Mouse (Mus musculus) v-Abl transformed pro-B cells (cell line): ENCODE results near the gene Kcnq5.

ENCODE experiments used
- in situ Hi-C, 2 experiments: fragments of 400-800 bp; cut with MboI; formaldehyde crosslinking; loops; one replicate each; pipeline ENCODE4 v1.15.1; 2025; ENCODE audit not compliant: unreplicated experiment in 2 of 2

The Kcnq5 gene

GRCm38 (mm10) chr1:21520116-21520645 is 441.6 kb downstream of the Kcnq5 start:
- in situ Hi-C loops = no loop called here

- in situ Hi-C loops = no loop called here
Observed at GRCm38 (mm10) chr1:21506665-21507064, 455.1 kb downstream of the Kcnq5 start.

DNA sequence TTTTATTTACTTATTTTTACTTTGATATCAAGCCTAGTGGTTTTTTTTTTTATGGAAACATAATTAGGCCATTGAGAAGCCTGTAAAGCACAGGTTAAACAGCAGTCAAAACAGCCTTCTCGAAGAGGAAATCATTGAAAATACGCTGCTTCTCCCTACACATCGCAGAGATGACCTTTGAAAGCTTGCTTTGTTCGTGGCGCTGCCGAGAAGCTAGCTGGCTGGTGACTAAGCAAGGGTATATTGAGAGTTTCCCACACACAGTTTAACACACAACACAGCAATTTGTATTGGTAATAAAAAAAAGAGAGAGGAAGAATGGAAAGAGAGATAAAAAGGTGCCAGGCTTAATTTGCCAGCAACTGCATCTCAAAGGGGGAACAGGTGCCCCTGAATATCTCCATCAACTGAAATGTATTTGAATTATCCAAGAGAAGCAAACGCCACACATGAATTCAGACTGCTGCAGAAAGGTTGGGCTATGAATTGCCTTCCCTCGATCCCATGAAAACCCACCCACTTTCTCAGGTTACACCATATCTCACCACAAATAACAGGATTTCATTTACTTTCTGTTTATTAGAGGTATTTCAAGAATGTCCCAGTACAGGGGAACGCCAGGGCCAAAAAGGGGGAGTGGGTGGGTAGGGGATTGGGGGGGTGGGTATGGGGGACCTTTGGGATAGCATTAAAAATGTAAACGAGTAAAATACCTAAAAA is 461.8 kb downstream of the Kcnq5 start:
- in situ Hi-C loops = no loop called here

GRCm38 (mm10) chr1:21496307-21496706 is 465.4 kb downstream of the Kcnq5 start:
- in situ Hi-C loops = no loop called here

GRCm38 (mm10) chr1:21488645-21489044 is 473.1 kb downstream of the Kcnq5 start:
- in situ Hi-C loops = no loop called here

GRCm38 (mm10) chr1:21486266-21486665 is 475.5 kb downstream of the Kcnq5 start:
- in situ Hi-C loops = no loop called here

DNA sequence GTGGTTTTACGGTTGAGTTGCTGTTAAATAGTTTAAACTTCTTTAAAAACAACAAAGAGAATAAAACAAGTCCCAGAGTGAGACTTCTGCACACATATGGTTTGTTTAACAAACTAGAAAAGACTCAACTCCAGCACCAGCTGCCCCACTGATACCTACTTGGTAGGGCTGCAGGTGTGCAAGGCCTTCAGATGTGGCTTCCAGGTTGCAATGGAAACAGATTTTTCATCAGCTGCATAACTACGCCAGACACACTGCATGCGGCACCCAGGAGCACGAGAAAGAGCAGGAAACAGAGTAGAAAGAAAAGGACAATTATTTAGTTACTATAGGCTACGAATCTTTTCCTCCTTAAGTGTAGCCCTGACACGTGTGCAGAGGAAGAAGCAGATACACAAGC is 492.4 kb downstream of the Kcnq5 start:
- in situ Hi-C loops = loop anchor here in 1 of 2 experiments (10.0 kb wide), 2 partner anchors 635 to 795 kb away; no protein-coding TSS in a partner anchor

GRCm38 (mm10) chr1:21466431-21466830 is 495.3 kb downstream of the Kcnq5 start:
- in situ Hi-C loops = loop anchor here in 1 of 2 experiments (10.0 kb wide), 2 partner anchors 638 to 798 kb away; no protein-coding TSS in a partner anchor

GRCm38 (mm10) chr1:21460941-21461689 is 500.6 kb downstream of the Kcnq5 start:
- in situ Hi-C loops = loop anchor here in 1 of 2 experiments (5.0 to 10.0 kb wide), 3 partner anchors 506 to 804 kb away; no protein-coding TSS in a partner anchor

- in situ Hi-C loops = loop anchor here in 1 of 2 experiments (5.0 to 10.0 kb wide), 2 partner anchors 514 to 656 kb away; no protein-coding TSS in a partner anchor
Observed at GRCm38 (mm10) chr1:21458581-21458980, 503.2 kb downstream of the Kcnq5 start.

- in situ Hi-C loops = loop anchor here in 1 of 2 experiments (5.0 to 10.0 kb wide), 2 partner anchors 516 to 659 kb away; no protein-coding TSS in a partner anchor
Observed at GRCm38 (mm10) chr1:21455971-21456370, 505.8 kb downstream of the Kcnq5 start.

DNA sequence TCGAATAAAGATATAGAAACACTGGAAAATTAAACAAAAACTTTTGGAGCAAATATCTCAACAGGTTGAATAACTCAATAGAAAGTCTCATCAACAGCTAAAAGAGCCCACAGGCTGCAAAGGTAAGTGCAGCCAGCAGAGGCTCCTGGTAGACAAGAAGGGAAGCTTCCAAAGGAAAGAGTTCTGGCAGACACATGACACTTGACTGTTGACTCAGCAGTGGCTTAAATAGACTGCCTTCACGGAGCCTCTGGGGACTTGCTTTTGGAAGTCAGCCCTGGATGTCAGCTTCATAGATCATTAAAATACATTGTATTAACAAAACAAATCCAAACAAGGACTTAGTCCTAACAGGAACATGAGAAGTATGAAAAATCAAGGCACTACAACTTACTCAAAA is 513.5 kb downstream of the Kcnq5 start:
- in situ Hi-C loops = no loop called here

DNA sequence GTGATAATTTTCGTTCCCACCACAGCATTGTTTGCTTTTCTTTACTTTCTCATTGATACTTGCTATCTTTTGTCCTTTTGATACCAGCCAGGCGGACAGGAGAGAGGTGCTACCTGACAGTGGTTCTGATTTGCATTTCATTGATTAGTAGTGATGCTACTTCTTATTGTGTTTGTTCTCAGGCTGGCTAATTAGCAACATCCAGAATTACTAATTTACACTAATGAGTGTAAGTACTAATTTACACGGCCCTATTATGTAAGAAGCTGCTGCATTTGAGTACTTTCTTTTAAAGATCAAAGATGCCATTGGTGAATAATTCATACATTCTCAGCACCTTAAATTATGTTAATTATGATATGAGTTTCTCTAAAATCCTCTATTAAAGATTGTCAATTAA is 525.0 kb downstream of the Kcnq5 start:
- in situ Hi-C loops = no loop called here

DNA sequence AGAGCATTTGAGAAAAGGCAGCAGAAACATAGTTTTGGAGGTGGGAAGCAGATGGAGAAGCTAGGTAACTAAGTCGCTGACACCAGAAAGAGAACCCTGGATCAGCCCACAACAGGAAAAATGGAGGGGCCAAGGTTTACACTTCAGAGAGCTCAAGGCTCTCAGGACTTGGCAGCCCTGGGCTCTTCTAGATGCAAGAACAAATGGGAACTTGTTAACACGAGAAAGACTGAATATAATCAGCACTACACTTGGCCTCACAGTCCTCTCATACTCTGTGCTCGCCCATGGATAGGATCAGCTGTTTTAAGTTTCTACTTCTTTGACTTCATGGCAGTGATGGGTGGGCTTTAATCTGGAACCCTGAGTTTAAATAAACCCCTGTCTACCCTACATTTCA is 526.9 kb downstream of the Kcnq5 start:
- in situ Hi-C loops = no loop called here

GRCm38 (mm10) chr1:21431666-21432065 is 530.1 kb downstream of the Kcnq5 start:
- in situ Hi-C loops = no loop called here

- in situ Hi-C loops = no loop called here
Observed at GRCm38 (mm10) chr1:21428079-21428478, 533.7 kb downstream of the Kcnq5 start.

DNA sequence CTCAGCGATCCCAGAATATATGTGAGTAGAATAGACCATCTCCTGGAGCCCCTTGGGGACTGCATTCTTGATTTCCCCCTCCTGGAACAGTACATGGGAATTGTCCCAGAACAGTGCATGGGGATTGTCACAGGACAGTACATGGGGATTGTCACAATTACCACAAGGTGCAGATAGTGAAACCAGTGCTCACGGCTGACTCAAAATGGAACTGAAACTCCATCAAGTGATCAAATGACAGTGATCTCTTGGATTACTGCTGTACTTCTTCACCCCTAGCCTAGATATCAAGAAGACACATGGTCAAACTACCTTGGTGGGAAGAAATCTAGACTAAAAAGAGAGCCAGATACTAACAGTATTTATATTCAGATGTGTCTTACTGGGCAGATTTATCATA is 536.1 kb downstream of the Kcnq5 start:
- in situ Hi-C loops = no loop called here

DNA sequence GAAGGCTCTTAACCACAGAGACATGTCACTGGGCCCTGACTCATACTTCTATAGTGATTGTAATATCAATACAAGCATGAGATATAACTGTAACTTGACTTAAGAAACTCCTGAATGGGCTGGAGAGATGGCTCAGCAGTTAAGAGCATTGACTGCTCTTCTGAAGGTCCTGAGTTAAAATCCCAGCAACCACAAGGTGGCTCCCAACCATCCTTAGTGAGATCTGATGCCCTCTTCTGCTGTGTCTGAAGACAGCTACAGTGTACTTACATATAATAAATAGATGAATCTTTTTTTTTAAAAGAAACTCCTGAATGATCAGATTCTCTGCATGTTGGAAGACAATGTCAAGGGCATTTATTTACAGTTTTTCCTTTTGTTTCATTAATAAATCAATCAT is 542.4 kb downstream of the Kcnq5 start:
- in situ Hi-C loops = loop anchor here in 1 of 2 experiments (10.0 kb wide), 1 partner anchor 205 kb away; the partner anchor contains the start of gene Tmem14a

GRCm38 (mm10) chr1:21412197-21412555 is 549.6 kb downstream of the Kcnq5 start:
- in situ Hi-C loops = loop anchor here (5.0 to 10.0 kb wide), 3 partner anchors 197 to 855 kb away; partner anchors contain the start of gene Tmem14a (in 1 of the 2)

GRCm38 (mm10) chr1:21411331-21412196 is 550.2 kb downstream of the Kcnq5 start:
- in situ Hi-C loops = loop anchor here (5.0 to 10.0 kb wide), 3 partner anchors 197 to 856 kb away; partner anchors contain the start of gene Tmem14a (in 1 of the 2)
